Mouse (Mus musculus): ENCODE measurements around the gene Dpy19l3.

Gene Dpy19l3

DNA sequence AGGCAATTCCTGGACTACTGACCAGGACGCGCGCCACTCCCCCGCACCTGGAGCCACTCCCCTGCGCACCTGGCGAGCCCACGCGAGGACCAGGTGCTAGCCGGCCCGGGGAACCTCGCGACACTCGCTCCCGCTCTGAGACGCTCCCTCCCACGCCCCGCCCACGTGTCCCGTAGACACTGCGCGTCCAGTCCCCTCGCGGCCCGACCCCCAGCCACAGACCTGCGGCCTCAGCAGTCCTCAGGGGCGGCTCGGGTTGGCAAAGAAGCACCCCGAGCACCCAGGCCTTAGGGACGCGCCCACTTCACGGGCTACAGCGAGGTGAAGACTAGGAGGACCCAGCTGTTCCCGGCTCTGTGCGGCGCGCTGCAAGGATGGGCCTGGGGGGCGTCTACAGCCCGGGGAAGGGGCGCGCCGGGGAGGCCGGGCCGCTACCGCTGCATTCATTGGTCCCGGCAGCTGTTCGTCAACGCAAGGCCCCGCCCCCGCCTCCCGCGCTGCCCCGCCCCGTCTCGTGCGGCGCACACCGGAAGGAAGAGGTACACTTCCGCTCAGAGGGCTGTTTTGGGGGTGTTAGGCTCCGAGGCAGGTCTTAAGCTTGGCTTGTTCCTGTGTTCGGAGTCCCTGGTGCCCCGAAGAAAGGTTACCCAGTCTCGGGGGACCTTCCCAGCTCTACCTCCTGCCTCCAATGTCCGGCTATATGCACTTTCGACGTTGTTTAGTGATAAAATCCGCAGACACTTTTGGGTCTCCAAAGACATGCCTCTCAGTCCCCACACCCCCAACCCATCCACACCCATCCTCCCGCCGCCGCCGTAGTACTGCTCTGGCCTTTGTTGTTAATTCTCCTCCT, at the start of gene Dpy19l3:
Gene Dpy19l3, minus strand, starts transcription at position 422 of the 853 bp plus-strand sequence.
- DNase-seq, result peak; percentile 99

GRCm38 (mm10) chr7:35802906-35803595, 48.8 kb upstream of the Dpy19l3 start, which contains the start of gene Zfp507:
Zfp507 (minus strand) TSS chr7:35803003.
- DNase-seq, result peak; percentile 98

DNA sequence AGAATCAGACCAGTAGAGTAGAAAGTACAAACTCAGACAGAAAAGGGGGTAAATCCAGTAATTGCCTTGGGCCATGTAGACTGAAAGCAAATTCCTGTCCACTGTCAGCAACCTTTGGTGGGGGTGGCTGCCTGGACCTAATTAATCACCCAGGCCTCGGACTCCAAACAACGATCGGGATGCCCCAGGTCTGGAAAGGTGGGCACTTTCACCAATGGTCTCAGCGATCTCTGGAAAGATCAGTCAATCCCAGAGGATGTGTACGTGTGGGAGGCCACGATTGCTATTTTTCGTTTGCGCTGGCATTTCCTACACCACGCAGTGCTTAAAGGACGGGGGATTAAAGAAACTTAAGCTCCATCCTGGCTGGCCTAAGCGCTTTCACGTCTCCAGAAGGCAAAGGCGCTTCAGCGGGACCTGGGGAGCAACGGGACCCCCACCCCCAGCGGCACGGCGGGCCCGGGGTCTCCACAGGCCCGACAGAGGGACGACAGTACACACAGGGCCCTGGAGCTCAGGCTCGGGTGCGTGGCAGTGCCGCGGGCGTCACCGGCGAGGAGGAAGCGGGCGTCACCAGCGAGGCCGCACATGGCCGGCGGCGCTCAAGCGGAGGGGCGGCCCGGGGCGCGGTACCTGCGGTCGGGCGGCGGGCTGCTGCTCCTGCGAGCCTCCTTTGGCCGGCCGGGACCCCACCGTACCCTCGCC, 48.1 kb upstream of the Dpy19l3 start:
- no peak for DNase-seq

DNA sequence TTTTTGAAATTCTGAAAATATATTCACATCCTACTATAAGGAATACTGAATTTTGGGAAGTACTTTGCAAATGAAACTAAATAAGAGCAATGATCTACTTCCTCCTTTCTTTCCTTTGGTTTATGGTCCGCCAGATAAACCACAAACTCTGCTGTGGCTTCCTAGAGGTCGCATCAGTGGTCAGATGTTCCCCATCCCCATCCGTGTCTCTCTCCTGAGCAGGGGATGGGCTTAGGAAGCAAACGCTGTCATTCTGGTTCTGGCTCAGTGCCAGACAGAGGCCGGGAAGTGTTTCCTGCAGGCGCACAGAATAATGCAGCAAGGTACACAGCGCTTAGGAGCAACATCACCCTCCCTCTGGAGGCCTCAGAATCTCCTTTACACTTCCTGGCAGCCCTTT, 41.9 kb upstream of the Dpy19l3 start:
- no peak for DNase-seq

DNA sequence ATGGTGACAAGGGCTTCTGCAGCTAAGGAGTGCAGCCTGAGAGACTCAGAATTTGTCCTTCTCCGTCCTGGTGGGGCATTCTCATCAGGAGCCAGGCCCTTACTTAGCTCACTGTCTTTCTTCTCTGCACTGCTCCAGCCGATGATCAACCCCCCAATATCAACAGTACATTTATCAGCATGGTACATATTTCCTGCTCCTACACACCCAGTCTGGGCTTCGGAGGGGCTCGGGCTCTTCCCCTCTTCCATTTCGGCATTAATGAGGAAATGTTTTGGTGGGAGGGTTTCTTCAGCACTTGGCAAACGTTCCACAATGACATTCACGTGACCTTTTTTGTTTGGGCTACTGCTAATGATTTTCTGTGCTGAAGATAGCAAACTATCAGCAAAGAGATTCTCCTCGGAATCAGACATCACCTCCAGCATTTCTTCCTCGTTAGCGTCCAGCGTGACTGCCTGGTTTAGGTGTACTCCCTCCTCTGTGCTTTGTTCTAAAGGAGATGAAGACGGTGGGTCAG, 40.0 kb upstream of the Dpy19l3 start:
- no peak for DNase-seq

- DNase-seq, result no peak
Measured at GRCm38 (mm10) chr7:35792150-35792848, 38.0 kb upstream of the Dpy19l3 start.

DNA sequence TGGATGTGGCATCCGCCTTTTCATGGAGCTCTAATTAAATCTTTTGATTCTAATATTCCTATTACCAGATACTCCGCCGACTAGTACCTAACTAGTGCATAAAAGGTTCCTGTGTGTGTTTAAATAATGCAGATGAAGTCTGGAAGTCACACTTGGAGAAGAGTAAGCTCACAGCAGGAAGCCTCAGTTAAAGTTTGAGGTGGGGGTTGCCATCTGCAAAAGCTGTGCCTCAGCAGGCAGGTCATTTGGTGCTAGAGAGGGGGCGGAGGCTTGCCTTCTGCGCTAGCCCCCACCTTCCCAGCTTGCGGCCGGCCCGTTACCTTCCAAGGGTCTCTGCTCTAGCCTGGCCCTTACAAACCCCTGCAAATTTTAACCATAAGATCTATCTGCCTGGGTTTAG, 36.7 kb upstream of the Dpy19l3 start:
- DNase-seq, result no peak

- DNase-seq, result no peak
Measured at GRCm38 (mm10) chr7:35790201-35790600, 35.9 kb upstream of the Dpy19l3 start.

DNA sequence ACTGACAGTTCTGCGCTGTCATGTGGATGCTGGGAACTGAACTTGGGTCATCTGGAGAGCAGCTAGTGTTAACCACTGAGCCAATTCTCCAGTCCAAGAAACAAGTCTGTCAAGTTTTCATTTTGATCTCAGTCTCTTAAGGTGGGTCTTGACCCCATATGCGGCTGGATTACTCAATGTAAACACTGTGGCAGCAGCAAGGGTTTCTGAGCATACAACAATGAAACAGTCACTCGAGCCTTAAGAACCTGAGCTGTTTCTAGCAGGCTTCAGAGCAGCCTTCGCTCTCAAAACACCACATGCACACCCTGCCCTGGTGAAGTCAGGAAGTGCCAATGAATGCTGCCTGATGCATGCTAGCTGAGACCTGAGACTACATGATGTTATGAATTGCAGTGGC, 31.3 kb upstream of the Dpy19l3 start:
- DNase-seq, result no peak

- DNase-seq, result no peak
Measured at GRCm38 (mm10) chr7:35782252-35782651, 28.0 kb upstream of the Dpy19l3 start.

- no peak for DNase-seq
Measured at GRCm38 (mm10) chr7:35774127-35774526, 19.9 kb upstream of the Dpy19l3 start.

GRCm38 (mm10) chr7:35772347-35772746, 18.1 kb upstream of the Dpy19l3 start:
- DNase-seq, result no peak

DNA sequence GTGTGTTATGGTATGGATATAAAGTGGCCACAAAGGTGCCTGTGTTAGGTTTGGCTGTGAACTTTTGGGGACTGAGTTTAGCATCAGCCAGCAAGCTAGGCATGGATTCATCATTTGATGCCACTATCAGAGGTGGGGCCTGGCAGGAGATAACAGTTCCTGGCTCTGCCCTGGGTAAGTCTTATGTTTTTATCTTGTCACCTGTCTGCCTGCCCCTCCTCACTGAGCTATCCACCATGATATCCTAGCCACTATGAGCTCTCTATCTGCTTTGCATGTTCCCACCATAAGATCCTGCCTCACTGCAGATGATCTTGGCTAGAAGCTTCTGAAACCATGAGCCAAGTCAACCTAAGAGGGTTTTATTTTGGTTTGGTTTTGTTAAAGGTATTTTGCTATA, 16.9 kb upstream of the Dpy19l3 start:
- DNase-seq, result no peak

DNA sequence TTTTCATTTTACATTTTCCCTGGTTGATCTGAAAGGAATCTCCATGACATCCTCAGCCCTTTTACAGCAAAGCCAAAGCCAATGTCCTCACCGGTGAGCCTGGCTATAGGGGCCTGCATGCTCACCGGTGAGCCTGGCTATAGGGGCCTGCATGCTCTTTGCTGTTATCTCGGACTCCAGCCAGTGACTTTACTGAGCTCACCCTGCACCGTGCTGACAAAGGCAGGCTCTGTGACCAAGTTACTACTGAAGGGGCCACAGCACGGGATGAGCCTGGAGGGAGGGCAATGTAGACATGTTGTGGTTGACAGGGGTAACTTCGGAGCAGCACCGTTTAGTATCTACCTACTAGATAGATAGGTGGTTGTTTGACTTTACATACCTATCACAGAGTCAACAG, 15.9 kb upstream of the Dpy19l3 start:
- no peak for DNase-seq

DNA sequence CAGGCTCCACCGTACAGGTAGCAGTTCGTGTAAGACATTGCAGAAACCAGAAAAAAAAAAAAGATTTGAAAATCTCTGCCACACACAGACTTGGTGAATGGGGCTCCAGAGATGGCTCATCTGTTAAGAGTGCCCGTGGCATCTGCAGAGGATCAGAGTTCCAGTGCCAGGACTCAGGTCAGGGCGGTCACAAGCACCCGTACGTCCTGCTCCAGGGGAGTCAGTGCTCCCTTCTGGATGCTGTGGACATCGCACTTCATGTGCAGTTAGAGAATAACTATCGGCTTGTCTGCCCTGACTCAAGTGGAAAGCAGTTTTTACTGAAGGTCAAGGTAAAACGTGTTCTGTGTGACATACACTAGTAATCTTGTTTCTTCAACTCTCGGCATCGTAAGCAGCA, 10.2 kb upstream of the Dpy19l3 start:
- no peak for DNase-seq

DNA sequence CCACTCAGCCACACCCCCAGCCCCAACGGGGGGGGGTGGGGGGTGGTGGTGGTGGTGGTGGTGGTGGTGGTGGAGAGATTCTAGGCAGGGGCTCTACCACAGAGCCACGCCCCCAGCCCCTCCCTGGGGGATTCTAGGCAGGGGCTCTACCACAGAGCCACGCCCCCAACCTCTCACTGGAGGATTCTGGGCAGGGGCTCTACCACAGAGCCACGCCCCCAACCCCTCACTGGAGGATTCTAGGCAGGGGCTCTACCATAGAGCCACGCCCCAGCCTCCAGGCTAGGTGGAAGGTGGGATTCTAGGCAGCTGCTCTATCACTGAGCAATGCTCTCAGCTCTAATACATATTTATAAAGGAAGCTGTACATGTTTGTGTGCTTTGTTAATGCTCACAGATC, 7.5 kb upstream of the Dpy19l3 start:
- DNase-seq, result no peak

DNA sequence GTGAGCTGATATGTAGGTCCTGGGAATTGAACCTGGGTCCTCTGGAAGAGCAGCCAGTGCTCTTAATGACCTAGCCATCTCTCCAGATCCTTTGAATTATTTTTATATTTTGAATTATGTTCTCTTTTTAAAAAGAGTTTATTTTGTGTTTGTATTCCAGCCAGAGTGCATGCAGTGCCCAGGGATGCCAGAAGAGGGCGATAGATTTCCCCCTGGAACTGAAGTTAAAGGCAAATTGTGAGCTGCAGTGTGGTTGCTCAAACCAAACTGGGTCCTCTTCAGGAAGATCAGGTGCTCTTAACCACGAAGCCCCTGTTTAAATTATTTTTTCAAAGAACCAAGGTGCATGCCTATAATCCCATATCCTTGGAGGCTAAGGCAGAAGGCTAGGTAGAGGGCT, 5.3 kb upstream of the Dpy19l3 start:
- DNase-seq, result no peak

DNA sequence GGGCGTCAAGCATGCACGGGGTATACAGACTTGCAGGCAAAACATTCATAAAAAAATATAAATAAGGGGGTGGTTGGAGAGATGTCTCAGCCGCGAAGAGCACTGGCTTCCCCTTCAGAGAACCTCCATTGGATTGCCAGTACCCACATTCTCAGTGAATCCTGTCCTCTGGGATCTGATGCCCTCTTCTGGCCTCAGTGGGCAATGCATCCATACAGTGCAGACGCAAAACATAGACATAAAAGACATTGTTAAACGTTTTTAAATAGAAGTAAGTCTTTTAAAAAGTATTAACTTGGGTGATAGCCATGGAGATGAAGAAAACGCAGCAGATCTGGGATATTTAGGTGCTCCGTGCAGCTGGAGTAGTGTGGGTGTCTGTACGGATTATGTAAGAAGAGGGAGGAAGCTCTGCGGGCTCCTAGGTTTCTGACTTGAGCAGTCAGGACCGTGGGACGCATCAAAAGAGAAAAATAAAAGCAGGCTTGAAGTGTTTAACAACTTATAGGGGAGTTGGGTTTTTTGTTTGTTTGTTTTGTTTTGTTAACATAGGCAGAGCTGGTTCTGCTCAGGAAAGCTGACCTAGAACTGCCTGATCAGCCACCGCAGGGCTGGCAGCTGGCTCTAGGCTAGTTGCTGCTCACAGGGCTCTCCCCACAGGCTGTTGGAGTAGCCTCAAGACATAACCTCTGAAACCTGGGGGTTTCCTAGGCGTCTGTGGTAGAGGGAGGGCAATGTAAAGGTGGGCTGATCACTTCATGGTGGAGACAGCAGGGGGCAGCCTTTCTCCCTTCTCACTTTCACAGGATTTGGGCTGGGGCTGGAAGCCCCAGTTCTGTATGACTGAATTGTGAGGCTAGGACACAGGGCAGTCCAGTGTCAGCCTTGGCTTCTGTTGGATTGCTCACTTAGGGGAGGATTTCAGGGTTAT, 2.5 kb upstream of the Dpy19l3 start:
- DNase-seq, result no peak

- peak; percentile 86 for DNase-seq
Measured at GRCm38 (mm10) chr7:35754886-35755168, 573 bp upstream of the Dpy19l3 start.

DNA sequence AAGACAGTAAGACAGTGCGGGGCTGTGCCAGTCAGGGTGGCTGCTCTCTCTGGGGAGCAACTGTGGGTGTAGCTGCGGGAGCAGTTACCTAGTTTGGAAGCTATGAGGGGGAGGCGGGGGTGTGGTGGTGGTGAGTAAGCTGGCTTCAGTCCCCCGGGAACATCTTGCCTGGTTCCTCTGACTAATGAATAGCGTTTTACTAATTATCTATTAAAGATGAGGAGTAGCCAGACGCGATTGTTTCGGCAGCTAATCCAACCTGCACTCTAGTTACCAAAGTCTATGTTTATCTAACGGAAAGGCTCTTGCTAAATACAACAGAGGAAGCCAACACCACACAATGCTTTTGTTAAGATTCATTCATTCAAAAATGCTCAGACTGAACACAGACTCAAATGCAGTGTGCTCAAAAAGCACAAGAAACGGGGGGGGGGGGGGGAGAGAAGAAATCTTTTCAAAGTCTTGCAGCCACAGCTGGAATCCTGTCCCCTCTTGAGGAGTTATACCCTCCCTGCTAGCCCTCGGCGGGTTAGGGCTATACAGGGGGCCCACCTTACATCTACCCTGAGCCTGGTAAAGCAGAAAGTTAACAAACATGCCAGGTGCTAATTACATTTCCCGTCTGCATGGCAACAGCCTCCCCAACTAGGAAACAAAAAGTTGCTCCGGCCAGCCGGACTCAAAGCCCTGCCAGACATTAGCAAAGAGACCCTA, 778 bp downstream of the Dpy19l3 start:
- peak; percentile 87 for DNase-seq

- no peak for DNase-seq
Measured at GRCm38 (mm10) chr7:35750873-35751272, 3.4 kb downstream of the Dpy19l3 start.

Data from heart, adult 11 months (tissue).